Mouse (Mus musculus): ENCODE results near the gene Xxylt1. TPM values are rescaled to one million over a fixed set of nuclear protein-coding genes. Genes with fewer than 3 reads are reported as not detected.

The Xxylt1 gene
- total and polyA plus RNA-seq, 3 experiments: 12.8 to 164 (median 26.6) TPM

DNA sequence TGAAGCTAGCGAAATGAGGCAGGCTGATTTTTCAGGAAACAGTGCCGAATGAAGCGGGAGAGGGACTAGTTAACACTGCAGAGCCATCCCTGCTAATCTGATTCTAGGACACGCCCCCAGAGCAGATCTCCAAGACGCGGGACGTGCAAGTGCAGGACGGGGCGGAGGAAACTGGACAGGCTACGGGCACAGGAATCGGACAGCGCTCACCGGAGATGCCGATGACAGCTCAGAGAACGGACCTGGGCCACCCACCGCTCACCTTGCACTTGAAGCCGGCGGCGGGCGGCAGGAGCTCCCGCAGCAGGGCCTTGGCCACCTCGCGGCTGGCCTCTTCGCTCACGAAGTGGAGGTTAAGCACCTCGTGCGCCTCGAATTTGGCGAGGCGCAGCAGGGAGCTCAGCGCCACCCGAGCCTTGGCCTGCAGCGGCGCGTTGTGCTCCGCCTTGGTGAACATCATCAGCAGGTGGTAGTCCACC is 620 bp downstream of the Xxylt1 start:
- peak overlapping the region; percentile 65 for H3K27ac ChIP-seq (ENCODE audit: control insufficient read depth, low read depth, low read length)
- DNase-seq (ENCODE audit: low read depth, low spot score): peak; percentile 92
- peak overlapping the region; percentile 56 to 81 for H3K4me3 ChIP-seq (ENCODE audit: control insufficient read depth in 1 of 2, insufficient read depth in 1 of 2, low read depth in 2 of 2, low read length in 2 of 2)
- TF ChIP-seq GABPA (IDR thresholded peaks at IDR 0.05; ENCODE audit: low read depth, low read length) (no peak), CHD1 (IDR thresholded peaks at IDR 0.05; ENCODE audit: low read depth, low read length) (no peak), ZMIZ1 (IDR thresholded peaks at IDR 0.05; ENCODE audit: low read depth, low read length) (no peak), ZNF384 (IDR thresholded peaks at IDR 0.05; ENCODE audit: low read depth, low read length) (no peak), USF2 (IDR thresholded peaks at IDR 0.05; ENCODE audit: borderline replicate concordance in 1 of 2, insufficient read depth in 1 of 2, low read depth in 1 of 2, low read length in 2 of 2) (no peak), ZC3H11A (IDR thresholded peaks at IDR 0.05; ENCODE audit: low read depth, low read length) (no peak), RAD21 (IDR thresholded peaks at IDR 0.05; ENCODE audit: low read depth, low read length) (no peak), NELFE (IDR thresholded peaks at IDR 0.05; ENCODE audit: low read depth, low read length) (peak; percentile 40), POLR2AphosphoS2 (IDR thresholded peaks at IDR 0.05; ENCODE audit: low read length) (no peak), GATA1 (IDR thresholded peaks at IDR 0.05; ENCODE audit: low read depth, low read length) (no peak), TBP (IDR thresholded peaks at IDR 0.05; ENCODE audit: low read depth, low read length) (no peak; the same call in 1 of the 2 replicates), E2F4 (IDR thresholded peaks at IDR 0.05; ENCODE audit: borderline replicate concordance, low read depth, low read length) (no peak), POLR2AphosphoS5 (IDR thresholded peaks at IDR 0.05; ENCODE audit: borderline replicate concordance, low read depth, low read length) (no peak), MXI1 (IDR thresholded peaks at IDR 0.05; ENCODE audit: low read depth, low read length) (peak; percentile 61; the same call in 1 of the 2 replicates), BHLHE40 (IDR thresholded peaks at IDR 0.05; ENCODE audit: borderline replicate concordance, low read depth, low read length) (no peak), TCF12 (IDR thresholded peaks at IDR 0.05; ENCODE audit: low read depth, low read length) (0 out of 2 replicates have a peak, but pooled peaks have one; percentile 15), MAZ (IDR thresholded peaks at IDR 0.05; ENCODE audit: low read depth, low read length) (no peak), MAFK (IDR thresholded peaks at IDR 0.05; ENCODE audit: borderline replicate concordance, low read depth, low read length) (no peak), UBTF (IDR thresholded peaks at IDR 0.05; ENCODE audit: borderline replicate concordance, insufficient read depth, low read depth, low read length) (no peak), JUND (IDR thresholded peaks at IDR 0.05; ENCODE audit: low read depth, low read length) (no peak), HCFC1 (IDR thresholded peaks at IDR 0.05; ENCODE audit: low read depth, low read length) (peak; percentile 56), ZKSCAN1 (IDR thresholded peaks at IDR 0.05; ENCODE audit: low read depth, low read length) (no peak), ETS1 (IDR thresholded peaks at IDR 0.05; ENCODE audit: low read depth, low read length) (no peak), MYC (IDR thresholded peaks at IDR 0.05; ENCODE audit: low read depth, low read length) (peak; percentile 50; the same call in 1 of the 2 replicates), CHD2 (IDR thresholded peaks at IDR 0.05; ENCODE audit: low read length) (no peak), TAL1 (IDR thresholded peaks at IDR 0.05; ENCODE audit: low read length) (no peak), ELF1 (IDR thresholded peaks at IDR 0.05; ENCODE audit: low read depth, low read length) (no peak), CTCF (IDR thresholded peaks at IDR 0.05 in 2 of 3, conservative IDR thresholded peaks at IDR 0.05 in 1 of 3; ENCODE audit: control insufficient read depth in 1 of 3, insufficient read depth in 1 of 3, low read depth in 2 of 3, low read length in 3 of 3, poor library complexity in 1 of 3, severe bottlenecking in 1 of 3) (no peak), MYB (IDR thresholded peaks at IDR 0.05; ENCODE audit: low read depth, low read length) (no peak), EP300 (IDR thresholded peaks at IDR 0.05; ENCODE audit: low read depth in 1 of 2, low read length in 2 of 2) (no peak), MEF2A (IDR thresholded peaks at IDR 0.05; ENCODE audit: extremely low read depth, insufficient replicate concordance, low read depth, low read length, poor library complexity, severe bottlenecking) (no peak), POLR2A (IDR thresholded peaks at IDR 0.05; ENCODE audit: control insufficient read depth in 1 of 2, insufficient read depth in 1 of 2, low read depth in 1 of 2, low read length in 2 of 2, poor library complexity in 1 of 2) (peak in 1 of 2 experiments; percentile 55; a peak in 1 of 4 replicates), SIN3A (IDR thresholded peaks at IDR 0.05; ENCODE audit: low read length) (peak; percentile 71), MAX (IDR thresholded peaks at IDR 0.05; ENCODE audit: low read length) (peak; percentile 67; the same call in 1 of the 2 replicates), RCOR1 (IDR thresholded peaks at IDR 0.05; ENCODE audit: low read depth, low read length) (no peak), SMC3 (IDR thresholded peaks at IDR 0.05; ENCODE audit: low read depth, low read length) (no peak), KAT2A (conservative IDR thresholded peaks at IDR 0.05; ENCODE audit: low read depth, low read length) (no peak), USF1 (IDR thresholded peaks at IDR 0.05; ENCODE audit: low read depth, low read length) (no peak)

More for the DNA sequence above, 620 bp downstream of the Xxylt1 start:
- H3K9ac ChIP-seq (ENCODE audit: control insufficient read depth, low read depth, low read length, poor library complexity, severe bottlenecking): peak overlapping the region; percentile 89
- H3K9me3 ChIP-seq (replicated peaks; ENCODE audit: insufficient read depth, low read length): no peaks in the 10 kb centered on the region
- H3K79me2 ChIP-seq (ENCODE audit: control insufficient read depth, insufficient read depth, low read length, poor library complexity): peaks cover 15% of the 10 kb centered on the region
- H3K4me1 ChIP-seq (ENCODE audit: control insufficient read depth in 1 of 2, insufficient read depth in 2 of 2, low read length in 2 of 2): peaks cover 0 to 12% of the 10 kb centered on the region in 2 experiments; a peak in 3 of 4 replicates
- H3K36me3 ChIP-seq (ENCODE audit: control insufficient read depth in 1 of 2, insufficient read depth in 2 of 2, low read length in 2 of 2): peaks cover 0 to 10% of the 10 kb centered on the region in 2 experiments; a peak in 2 of 4 replicates
- no peaks in the 10 kb centered on the region for H3K27me3 ChIP-seq (ENCODE audit: control insufficient read depth in 1 of 2, insufficient read depth in 2 of 2, low read length in 2 of 2)

Measured in MEL (cell line).